Comparison of ENCODE assay signal across 8 mouse cellular contexts in genomic region chr1:75192452-75192851, GRCm38 (mm10). TPM values are rescaled to one million over a fixed set of nuclear protein-coding genes. Genes with fewer than 3 reads are reported as not detected.
DNase-seq lines count a peak whose midpoint lies in the region; ATAC-seq lines count a peak whose summit lies in the region.

No protein-coding gene starts in this region.

- no peaks in the 10 kb centered on the region for H3K27me3 ChIP-seq in heart, embryonic 11.5 days (ENCODE audit: control insufficient read depth, insufficient read depth, low read length)
- H3K27me3 ChIP-seq in kidney, embryonic 16.5 days (ENCODE audit: insufficient read depth, low read length) = no peaks in the 10 kb centered on the region
- H3K27me3 ChIP-seq in splenic B cell, adult 2 months (ENCODE audit: control insufficient read depth, insufficient read depth, low read length, poor library complexity, severe bottlenecking) = no peaks in the 10 kb centered on the region

- DNase-seq in ovary, postnatal 14 days (ENCODE audit: low spot score) = peak; percentile 29
- DNase-seq in ovary, adult 18-20 months (ENCODE audit: low spot score) = no peak
- DNase-seq in brain, adult 2 months (ENCODE audit: low read depth, low spot score) = peak; percentile 80
- DNase-seq in lung, postnatal 14 days = peak; percentile 56
- peak; percentile 52 for DNase-seq in splenic B cell, adult 2 months (ENCODE audit: low read depth, low spot score)
- no peak for DNase-seq in left cerebral cortex, postnatal 4 days

- peaks cover 15% of the 10 kb centered on the region for H3K36me3 ChIP-seq in heart, embryonic 11.5 days (ENCODE audit: control insufficient read depth, insufficient read depth, low read length)
- H3K36me3 ChIP-seq in kidney, embryonic 16.5 days (ENCODE audit: insufficient read depth, low read length) = peaks cover 25% of the 10 kb centered on the region
- H3K36me3 ChIP-seq in splenic B cell, adult 2 months (ENCODE audit: control insufficient read depth, insufficient read depth, low read length, poor library complexity, severe bottlenecking) = peaks cover 2% of the 10 kb centered on the region; the same call in 1 of the 2 replicates

- intact Hi-C loops in left cerebral cortex, postnatal 4 days (cut with DNase I) = no loop called here

- peak overlapping the region; percentile 69 for H3K4me3 ChIP-seq in heart, embryonic 11.5 days (ENCODE audit: low read depth, low read length)
- peak overlapping the region; percentile 86 for H3K4me3 ChIP-seq in kidney, embryonic 16.5 days (ENCODE audit: low read length)

- H3K27ac ChIP-seq in heart, embryonic 11.5 days (ENCODE audit: low read depth, low read length) = peak overlapping the region; percentile 90
- H3K27ac ChIP-seq in kidney, embryonic 16.5 days (ENCODE audit: low read length) = peak overlapping the region; percentile 94

- H3K4me1 ChIP-seq in heart, embryonic 11.5 days (ENCODE audit: control insufficient read depth, insufficient read depth, low read length) = peaks cover 12% of the 10 kb centered on the region
- H3K4me1 ChIP-seq in kidney, embryonic 16.5 days (ENCODE audit: insufficient read depth, low read length) = peaks cover 23% of the 10 kb centered on the region

- H3K9me3 ChIP-seq in heart, embryonic 11.5 days (replicated peaks; ENCODE audit: control insufficient read depth, low read length) = no peaks in the 10 kb centered on the region
- no peaks in the 10 kb centered on the region for H3K9me3 ChIP-seq in kidney, embryonic 16.5 days (ENCODE audit: low read length)

- ATAC-seq in heart, embryonic 11.5 days (replicated peaks; ENCODE audit: insufficient number of reproducible peaks, low FRiP score, low TSS enrichment) = no peak
- peak; percentile 62; the same call in 1 of the 2 replicates for ATAC-seq in kidney, embryonic 16.5 days (ENCODE audit: low FRiP score, low TSS enrichment)

- peak overlapping the region; percentile 74 for H3K9ac ChIP-seq in heart, embryonic 11.5 days (ENCODE audit: low read depth, low read length)
- peak overlapping the region; percentile 90 for H3K9ac ChIP-seq in kidney, embryonic 16.5 days (replicated peaks; ENCODE audit: low read length)

- peak overlapping the region; percentile 69 for H3K4me2 ChIP-seq in heart, embryonic 11.5 days
- H3K4me2 ChIP-seq in kidney, embryonic 16.5 days (replicated peaks; ENCODE audit: low read depth, low read length) = peak overlapping the region; percentile 92

- WGBS in heart, embryonic 11.5 days (ENCODE audit: insufficient replicate concordance) = 1% methylated on average over 19 of the region's 19 CpGs
- WGBS in kidney, embryonic 16.5 days = under 1% methylated on average over 19 of the region's 19 CpGs

RNA-seq across cellular contexts. Expression of gene Atg9a, which starts 0.5 kb away (rescaled TPM):
- 22.7 and 26.8 TPM in 2 replicates for polyA plus RNA-seq in heart, embryonic 11.5 days (2014; fragmentation: Nextera tagmentation; extraction: Ambion mirVana)
- 33.0 and 36.0 TPM in 2 replicates for polyA plus RNA-seq in kidney, embryonic 16.5 days (2015; fragmentation: Nextera tagmentation; extraction: Ambion mirVana)
- total RNA-seq in left cerebral cortex, postnatal 4 days (2021) = 10 to 100 TPM; 62.7 to 75.7 TPM

RNA-seq across cellular contexts. Expression of gene Ankzf1, which starts 0.5 kb away (rescaled TPM):
- polyA plus RNA-seq in heart, embryonic 11.5 days (2014; fragmentation: Nextera tagmentation; extraction: Ambion mirVana) = 18.7 and 24.2 TPM in 2 replicates
- polyA plus RNA-seq in kidney, embryonic 16.5 days (2015; fragmentation: Nextera tagmentation; extraction: Ambion mirVana) = 29.2 and 30.1 TPM in 2 replicates
- total RNA-seq in left cerebral cortex, postnatal 4 days (2021) = 10 to 100 TPM; 12.7 to 18.1 TPM

RNA-seq across cellular contexts. Expression of gene Abcb6, which starts 12.3 kb away (rescaled TPM):
- 12.0 and 14.1 TPM in 2 replicates for polyA plus RNA-seq in heart, embryonic 11.5 days (2014; fragmentation: Nextera tagmentation; extraction: Ambion mirVana)
- 36.4 and 37.2 TPM in 2 replicates for polyA plus RNA-seq in kidney, embryonic 16.5 days (2015; fragmentation: Nextera tagmentation; extraction: Ambion mirVana)
- total RNA-seq in left cerebral cortex, postnatal 4 days (2021) = 10 to 100 TPM; 47.4 to 48.1 TPM

RNA-seq across cellular contexts. Expression of gene Glb1l, which starts 18.2 kb away (rescaled TPM):
- polyA plus RNA-seq in heart, embryonic 11.5 days (2014; fragmentation: Nextera tagmentation; extraction: Ambion mirVana) = 6.8 and 8.4 TPM in 2 replicates
- polyA plus RNA-seq in kidney, embryonic 16.5 days (2015; fragmentation: Nextera tagmentation; extraction: Ambion mirVana) = 57.4 and 63.8 TPM in 2 replicates
- total RNA-seq in left cerebral cortex, postnatal 4 days (2021) = 10 to 100 TPM; 24.3 to 25.3 TPM

RNA-seq across cellular contexts. Expression of gene Stk16, which starts 18.2 kb away (rescaled TPM):
- 81.7 and 82.8 TPM in 2 replicates for polyA plus RNA-seq in heart, embryonic 11.5 days (2014; fragmentation: Nextera tagmentation; extraction: Ambion mirVana)
- polyA plus RNA-seq in kidney, embryonic 16.5 days (2015; fragmentation: Nextera tagmentation; extraction: Ambion mirVana) = 153 and 169 TPM in 2 replicates
- 100 to 1,000 TPM; 101 to 119 TPM for total RNA-seq in left cerebral cortex, postnatal 4 days (2021)

Comparison
In these comparisons a context has a peak if more than half of its experiments do, and no peak if none do; other contexts are left out.
1. DNase-seq: peak in ovary, postnatal 14 days (single experiment), brain, adult 2 months (single experiment), lung, postnatal 14 days (single experiment) and splenic B cell, adult 2 months (single experiment); none in ovary, adult 18-20 months (single experiment) and left cerebral cortex, postnatal 4 days (single experiment).